Mouse (Mus musculus) right cerebral cortex, postnatal 10 days (tissue): Measurements from ENCODE around the gene Dhx16.
"Not testable (repeated sequence)": the region's sequence is repeated elsewhere in the genome, so short reads cannot be mapped to it uniquely, and the experiment has no call there.

Experiments
- DNase-seq, 2 experiments: peaks; one replicate each; pipeline ENCODE4 v3.0.0; 2021; ENCODE audit warnings: low spot score in 2 of 2

Dhx16 gene

DNA sequence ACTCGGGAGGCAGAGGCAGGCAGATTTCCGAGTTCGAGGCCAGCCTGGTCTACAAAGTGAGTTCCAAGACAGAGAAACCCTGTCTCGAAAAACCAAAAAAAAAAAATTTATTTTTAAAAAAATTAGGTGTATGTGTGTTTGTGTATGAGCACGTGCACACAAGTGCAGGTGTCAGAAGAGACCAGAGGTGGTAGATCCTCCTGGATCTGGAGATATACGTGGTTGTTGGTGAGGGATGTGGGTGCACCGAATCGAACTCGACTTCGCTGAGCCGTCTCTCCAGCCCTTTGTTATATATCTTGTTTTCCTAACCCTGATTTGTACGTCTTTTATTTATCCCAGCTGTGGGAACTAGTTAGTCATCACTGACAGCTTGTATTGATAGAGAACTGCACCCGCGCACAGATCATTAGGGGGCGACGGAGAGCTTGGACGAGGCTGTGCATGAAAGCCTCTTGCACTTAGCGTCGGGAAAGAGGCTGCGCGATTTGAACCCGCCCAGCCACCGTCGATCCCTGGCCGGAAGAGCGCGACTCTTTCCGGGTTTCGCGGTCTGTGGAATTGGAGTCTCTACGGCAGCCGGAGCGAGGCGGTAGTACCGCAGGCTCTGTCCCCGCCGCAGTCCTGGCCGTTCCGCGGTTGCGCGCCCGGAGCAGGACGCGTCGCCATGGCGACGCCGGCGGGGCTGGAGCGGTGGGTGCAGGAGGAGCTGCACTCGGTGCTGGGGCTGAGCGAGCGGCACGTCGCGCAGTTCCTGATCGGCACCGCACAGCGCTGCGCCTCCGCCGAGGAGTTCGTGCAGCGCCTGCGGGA, at the start of gene Dhx16:
Gene Dhx16, plus strand, starts transcription at position 575 of the 813 bp plus-strand sequence.
- peak; percentile 97 to 98 for DNase-seq

DNA sequence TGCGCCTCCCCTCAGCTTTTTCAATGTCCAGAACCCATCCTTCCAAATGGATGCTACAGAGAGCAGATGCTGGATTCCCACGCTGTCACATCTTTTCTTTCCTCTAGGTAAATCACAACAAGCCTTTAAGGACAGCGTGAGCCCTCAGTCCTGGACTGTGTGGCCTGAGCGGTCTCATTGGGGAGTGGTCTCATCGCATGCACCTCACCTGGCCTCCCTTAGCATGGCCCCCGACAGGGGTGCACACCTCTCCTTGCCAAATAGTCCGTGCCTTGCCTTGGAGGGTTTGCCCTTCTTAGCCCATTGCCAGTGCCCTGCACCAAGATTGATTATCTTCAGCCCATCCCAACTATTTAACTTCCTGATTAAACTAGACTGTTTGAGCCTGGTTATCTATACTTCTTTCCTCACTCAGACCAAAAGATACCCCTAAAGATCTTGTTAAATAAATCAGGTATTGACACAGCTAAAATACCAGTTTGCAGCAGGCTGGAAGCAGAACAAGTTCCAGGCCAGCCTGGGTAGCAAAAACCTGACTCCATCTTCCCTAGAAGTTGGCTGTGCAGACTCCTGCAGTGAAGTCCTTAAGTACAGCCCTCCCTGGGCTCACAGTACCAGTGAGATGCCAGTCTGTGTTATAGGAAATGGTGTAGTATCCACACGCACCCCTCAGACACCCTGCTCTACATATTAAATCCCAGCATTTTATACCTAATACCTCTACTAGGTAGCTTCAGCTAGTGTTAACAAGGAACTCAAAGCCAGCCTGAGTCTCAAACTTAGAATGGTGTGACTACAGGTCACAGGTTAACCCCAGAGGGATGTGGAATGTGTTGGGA, 47.0 kb upstream of the Dhx16 start:
- no peak for DNase-seq

DNA sequence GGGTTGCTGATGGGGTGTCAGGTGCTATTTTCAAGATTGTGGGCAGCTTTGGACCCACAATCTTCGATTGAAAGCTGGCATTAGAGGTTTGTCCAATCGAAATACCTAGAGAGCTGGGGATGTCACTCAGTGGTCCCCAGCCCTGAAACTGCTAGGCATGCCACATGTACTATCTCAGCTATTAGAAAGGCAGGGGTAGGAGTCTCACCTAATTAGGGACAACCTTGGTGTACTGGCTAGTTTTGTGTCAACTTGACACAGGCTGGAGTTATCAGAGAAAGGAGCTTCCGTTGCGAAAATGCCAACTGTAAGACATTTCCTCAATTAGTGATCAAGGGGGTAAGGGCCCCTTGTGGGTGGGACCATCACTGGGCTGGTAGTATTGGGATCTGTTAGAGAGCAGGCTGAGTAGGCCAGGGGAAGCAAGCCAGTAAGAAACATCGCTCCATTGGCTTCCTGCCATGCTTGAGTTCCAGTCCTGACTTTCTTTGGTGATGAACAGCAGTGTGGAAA, 46.3 kb upstream of the Dhx16 start:
- peak; percentile 54 to 68 for DNase-seq

DNA sequence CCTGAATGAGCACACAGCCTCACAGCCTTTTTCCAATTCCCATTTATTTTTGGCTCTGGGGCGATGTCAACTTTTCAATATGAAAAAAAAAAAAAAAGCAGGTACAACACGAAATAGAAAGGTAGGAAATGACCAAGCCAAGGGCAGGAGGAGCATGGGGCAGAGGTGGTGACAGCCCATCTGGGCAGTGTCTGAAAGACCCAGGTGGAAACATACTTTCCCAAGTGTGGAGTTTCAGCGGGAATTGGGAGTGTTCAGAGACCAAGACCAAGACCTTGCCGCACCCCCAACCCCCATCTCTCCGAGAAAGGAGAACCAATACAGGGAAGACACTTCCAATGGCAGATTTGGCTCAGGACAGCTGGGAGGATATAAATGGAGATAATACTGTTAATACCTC, 45.7 kb upstream of the Dhx16 start:
- DNase-seq: peak in 1 of 2 experiments; percentile 44

DNA sequence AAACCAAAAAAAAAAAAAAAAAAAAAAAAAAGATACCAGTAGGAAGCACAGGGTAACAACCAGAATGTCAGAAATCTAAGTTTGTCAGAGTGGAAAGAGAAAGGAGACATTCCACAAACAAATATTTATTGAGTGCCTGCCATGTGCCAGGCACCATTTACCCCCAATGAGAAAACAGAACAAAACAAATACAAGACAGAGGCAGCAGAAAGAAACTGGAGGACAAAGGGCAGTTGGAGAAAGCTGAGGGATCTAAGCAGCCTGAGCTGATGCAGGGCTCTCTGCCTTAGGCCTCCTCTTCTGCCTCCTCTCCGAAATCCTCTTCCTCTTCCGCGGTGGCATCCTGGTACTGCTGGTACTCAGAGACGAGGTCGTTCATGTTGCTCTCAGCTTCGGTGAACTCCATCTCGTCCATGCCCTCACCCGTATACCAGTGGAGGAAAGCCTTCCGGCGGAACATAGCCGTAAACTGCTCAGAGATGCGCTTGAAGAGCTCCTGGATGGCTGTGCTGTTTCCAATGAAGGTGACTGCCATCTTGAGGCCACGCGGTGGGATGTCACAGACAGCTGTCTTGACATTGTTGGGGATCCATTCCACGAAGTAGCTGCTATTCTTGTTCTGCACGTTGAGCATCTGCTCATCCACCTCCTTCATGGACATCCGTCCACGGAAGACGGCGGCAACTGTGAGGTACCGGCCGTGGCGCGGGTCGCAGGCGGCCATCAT, 44.8 kb upstream of the Dhx16 start:
- peak in 1 of 2 experiments; percentile 70 for DNase-seq

DNA sequence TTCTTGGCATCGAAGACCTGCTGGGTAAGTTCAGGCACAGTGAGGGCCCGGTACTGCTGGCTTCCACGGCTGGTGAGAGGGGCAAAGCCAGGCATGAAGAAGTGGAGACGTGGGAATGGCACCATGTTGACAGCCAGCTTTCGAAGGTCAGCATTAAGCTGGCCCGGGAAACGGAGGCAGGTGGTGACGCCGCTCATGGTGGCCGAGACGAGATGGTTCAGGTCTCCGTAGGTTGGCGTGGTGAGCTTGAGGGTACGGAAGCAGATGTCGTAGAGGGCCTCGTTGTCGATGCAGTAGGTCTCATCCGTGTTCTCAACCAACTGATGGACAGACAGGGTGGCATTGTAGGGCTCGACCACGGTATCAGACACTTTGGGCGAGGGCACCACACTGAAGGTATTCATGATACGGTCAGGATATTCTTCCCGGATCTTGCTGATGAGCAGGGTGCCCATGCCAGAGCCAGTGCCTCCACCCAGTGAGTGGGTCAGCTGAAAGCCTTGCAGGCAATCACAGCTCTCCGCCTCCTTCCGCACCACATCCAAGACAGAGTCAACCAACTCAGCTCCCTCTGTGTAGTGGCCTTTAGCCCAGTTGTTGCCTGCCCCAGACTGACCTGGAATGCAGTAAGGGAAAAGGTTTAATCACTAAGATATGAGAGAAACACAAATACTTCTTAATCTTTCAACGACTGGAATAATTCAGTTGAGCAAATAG, 44.0 kb upstream of the Dhx16 start:
- peak in 1 of 2 experiments; percentile 51 for DNase-seq

GRCm38 (mm10) chr17:35836178-35836965, 43.2 kb upstream of the Dhx16 start:
- peak; percentile 92 for DNase-seq

- peak; percentile 94 for DNase-seq
Observed at GRCm38 (mm10) chr17:35836991-35837422, 42.6 kb upstream of the Dhx16 start.

DNA sequence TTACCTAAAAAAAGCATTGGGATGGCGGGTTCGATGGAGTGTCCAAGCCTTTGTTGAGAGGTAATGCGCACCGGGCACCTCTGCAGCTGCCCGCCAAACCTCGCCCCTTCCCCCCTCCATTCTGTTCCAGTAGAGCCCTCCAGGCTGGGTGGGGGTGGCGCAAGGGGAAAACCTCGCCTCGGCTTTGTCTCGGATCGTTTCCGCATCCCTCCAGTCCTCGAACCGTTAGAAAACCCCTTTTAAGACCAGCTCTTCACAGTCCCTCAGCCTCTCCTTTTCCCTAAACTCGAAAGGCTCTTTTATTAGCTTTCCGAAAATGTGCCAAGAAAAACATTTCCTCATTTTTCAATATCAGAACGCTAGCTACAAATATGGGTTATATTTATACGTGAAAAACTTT, 42.1 kb upstream of the Dhx16 start:
- DNase-seq: peak; percentile 80

GRCm38 (mm10) chr17:35838122-35838544, 41.5 kb upstream of the Dhx16 start, which contains the start of gene Tubb5:
Tubb5 (minus strand) TSS chr17:35838306.
- DNase-seq: peak; percentile 98 to 99

DNA sequence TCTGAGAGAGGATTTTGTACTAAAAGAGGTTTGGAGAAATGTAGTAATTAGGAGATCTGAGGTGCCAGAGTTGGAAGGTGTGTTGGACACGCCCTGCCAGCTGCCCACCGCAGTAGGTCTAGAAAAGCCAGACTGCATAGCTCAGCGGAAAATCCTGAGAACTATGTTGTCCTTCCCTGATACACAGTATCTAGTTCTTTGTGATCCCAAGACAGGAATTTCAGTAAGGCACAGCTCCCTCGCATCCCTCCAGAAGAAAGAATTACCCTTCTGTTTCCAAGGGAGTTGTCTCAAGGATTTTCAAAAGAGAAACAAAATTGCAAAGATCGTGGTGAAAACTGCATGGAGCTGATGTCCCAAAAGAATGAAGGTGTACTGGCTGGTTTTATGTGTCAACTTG, 41.0 kb upstream of the Dhx16 start:
- no peak for DNase-seq

GRCm38 (mm10) chr17:35839002-35839401, 40.6 kb upstream of the Dhx16 start:
- DNase-seq: not testable (repeated sequence)

DNA sequence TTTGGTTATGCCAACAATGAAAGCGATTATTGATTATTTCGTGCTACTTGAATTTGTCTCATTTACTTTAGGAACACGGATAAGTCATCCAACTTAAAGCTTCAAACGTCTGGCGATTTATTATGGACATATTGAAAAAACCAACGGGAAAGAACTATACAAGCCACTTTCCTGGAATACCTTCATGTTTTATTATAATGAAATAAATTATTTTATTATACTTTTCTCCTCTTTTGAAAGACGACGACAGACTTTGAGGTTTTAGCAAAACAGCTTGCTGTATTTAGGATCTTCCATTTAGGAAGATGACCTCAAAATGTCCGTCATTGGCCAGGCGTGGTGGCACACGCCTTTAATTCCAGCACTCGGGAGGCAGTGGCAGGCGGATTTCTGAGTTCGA, 39.1 kb upstream of the Dhx16 start:
- DNase-seq: no peak

DNA sequence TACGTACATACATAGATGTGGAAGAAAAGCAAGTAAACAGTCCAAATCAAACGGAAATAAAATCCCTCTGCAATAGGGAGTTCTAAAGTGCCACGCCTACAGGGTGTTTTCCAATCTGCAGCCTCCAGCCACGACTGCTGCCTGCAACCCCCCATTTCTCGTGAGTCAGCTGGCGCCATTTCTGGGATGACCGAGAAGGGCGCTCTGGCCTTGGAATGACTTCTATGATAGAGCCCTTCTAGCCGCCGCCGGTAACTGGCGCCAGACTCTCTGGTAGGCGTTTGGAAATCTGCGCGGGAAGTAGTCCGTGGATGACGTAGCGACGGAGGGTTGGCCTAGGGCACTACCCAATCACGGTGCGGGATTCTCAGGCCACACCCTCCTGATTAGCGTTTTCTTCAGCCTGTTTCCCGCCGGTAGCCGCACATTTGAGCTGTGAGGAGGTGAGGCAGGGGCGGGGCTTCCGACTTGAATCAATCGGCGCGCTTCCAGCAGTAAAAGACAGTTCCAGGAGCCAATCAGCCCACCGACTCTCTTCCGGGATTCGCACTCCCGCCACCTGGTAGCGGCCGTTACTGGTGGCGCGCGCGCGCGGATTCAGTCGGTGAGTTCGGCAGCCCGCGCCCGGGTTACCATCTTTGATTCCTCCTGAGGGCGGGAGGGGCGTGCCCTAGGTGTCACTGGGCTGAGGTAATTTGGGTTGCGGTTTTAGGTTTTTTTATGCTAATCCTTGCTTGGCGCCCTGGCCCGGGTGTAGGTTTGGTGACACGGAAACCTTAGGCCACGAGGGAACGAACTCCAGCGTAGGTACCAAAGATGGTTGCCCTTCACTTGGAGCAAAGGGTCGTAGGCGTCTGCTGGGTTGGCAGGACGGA, 38.3 kb upstream of the Dhx16 start, which contains the start of gene Mdc1:
Gene Mdc1, plus strand, starts transcription at position 440 of the 875 bp plus-strand sequence.
- peak; percentile 100 for DNase-seq

GRCm38 (mm10) chr17:35842006-35842405, 37.6 kb upstream of the Dhx16 start:
- no peak for DNase-seq

- DNase-seq: peak in 1 of 2 experiments; percentile 24
Observed at GRCm38 (mm10) chr17:35843514-35843913, 36.1 kb upstream of the Dhx16 start.

DNA sequence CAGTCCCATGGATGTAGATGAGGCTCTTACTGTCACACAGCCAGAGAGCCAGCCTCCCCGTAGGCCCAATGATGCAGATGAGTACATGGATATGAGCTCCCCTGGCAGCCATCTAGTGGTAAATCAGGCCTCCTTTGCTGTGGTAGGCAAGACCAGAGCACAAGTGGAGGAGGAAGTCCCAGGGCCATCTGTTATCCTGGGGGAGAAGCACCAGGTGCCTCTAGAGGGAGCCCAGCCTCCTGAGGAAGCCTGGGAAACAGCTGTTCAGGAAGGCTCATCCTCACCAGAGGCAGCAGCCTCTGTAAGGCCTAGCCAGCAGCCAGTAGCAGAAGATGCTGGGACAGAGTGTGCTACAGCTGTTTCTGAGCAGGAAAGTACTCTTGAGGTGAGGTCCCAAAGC, 31.5 kb upstream of the Dhx16 start:
- no peak for DNase-seq

DNA sequence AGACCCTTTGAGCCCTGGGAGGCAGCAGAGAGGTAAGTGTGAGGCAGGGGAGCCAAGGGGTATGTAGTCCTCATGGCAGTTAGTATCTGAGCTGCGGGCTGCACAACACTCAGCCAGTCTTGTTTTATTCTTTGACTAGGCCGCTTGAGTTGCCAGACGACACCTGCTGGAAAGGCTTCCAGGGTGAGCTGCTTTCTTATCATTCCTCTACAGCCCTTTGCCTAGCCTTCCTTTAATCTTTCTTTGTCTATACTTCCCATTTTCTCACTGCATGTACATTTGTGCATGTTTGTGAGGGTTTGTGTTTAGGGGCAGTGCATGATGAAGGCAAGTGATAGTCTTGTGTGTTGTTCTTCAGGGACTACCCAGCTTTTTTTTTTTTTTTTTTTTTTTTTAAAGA, 28.6 kb upstream of the Dhx16 start:
- no peak for DNase-seq

GRCm38 (mm10) chr17:35859371-35859770, 20.2 kb upstream of the Dhx16 start:
- DNase-seq: no peak
